Comparison of ENCODE assay signal across 18 mouse cellular contexts in the genomic region with DNA sequence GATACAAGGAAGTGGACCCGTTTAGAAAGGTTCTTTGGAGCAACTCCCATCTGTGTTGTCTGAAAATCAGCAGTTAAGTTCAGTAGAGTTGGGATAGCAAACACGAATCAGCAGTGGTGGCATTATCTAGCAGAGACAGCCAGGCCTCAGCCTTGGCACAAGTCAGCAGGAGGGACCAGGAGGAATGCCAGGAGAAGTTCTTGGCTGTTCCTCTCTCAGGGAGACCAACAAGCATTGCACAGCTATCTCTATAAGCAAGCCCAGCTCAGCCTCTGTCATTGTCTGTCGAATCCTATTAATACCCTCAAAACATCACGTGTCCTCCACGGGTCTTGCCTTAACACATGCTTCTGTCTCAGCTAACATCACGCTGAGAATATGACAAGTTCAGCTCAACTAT.
DNase-seq lines count a peak whose midpoint lies in the region; ATAC-seq and TF ChIP-seq lines count a peak whose summit lies in the region.
"Had no signal": no experiment of that assay in that cellular context is flagged by ENCODE, and none has a peak within 500 bp of the region (broad histone marks: within the 10 kb centered on the region; RNA-seq: fewer than 3 reads in every experiment).

No protein-coding gene starts in this region.

- H3K9me3 ChIP-seq in heart, embryonic 12.5 days (replicated peaks): peaks cover 6% of the 10 kb centered on the region; the same call in 1 of the 2 replicates
- H3K9me3 ChIP-seq in intestine, postnatal 0 days (ENCODE audit: control insufficient read depth): no peaks in the 10 kb centered on the region
- H3K9me3 ChIP-seq: embryonic facial prominence, embryonic 12.5 days; hindbrain, embryonic 13.5 days; intestine, embryonic 15.5 days had no signal

- H3K4me1 ChIP-seq in heart, embryonic 12.5 days (replicated peaks): no peaks in the 10 kb centered on the region
- H3K4me1 ChIP-seq in intestine, postnatal 0 days (replicated peaks; ENCODE audit: control insufficient read depth, insufficient read depth, low read length): no peaks in the 10 kb centered on the region
- H3K4me1 ChIP-seq: embryonic facial prominence, embryonic 12.5 days; heart, embryonic 13.5 days; intestine, embryonic 15.5 days had no signal

- H3K4me2 ChIP-seq in heart, embryonic 12.5 days: no peak overlapping the region
- H3K4me2 ChIP-seq in intestine, postnatal 0 days (replicated peaks; ENCODE audit: low read depth): no peak overlapping the region
- H3K4me2 ChIP-seq: embryonic facial prominence, embryonic 12.5 days; heart, embryonic 13.5 days; hindbrain, embryonic 13.5 days; intestine, embryonic 15.5 days; lung, embryonic 14.5 days; midbrain, embryonic 12.5 days had no signal

- no peak for ATAC-seq in heart, embryonic 12.5 days (ENCODE audit: insufficient number of reproducible peaks, low FRiP score)
- no peak for ATAC-seq in intestine, postnatal 0 days
- ATAC-seq: forebrain, embryonic 16.5 days; intestine, embryonic 15.5 days had no signal

- peaks cover 3% of the 10 kb centered on the region; the same call in 1 of the 2 replicates for H3K27me3 ChIP-seq in heart, embryonic 12.5 days (replicated peaks)
- H3K27me3 ChIP-seq in intestine, postnatal 0 days (replicated peaks; ENCODE audit: control insufficient read depth, insufficient read depth, low read length): no peaks in the 10 kb centered on the region
- H3K27me3 ChIP-seq: embryonic facial prominence, embryonic 12.5 days; heart, embryonic 13.5 days; hindbrain, embryonic 13.5 days; intestine, embryonic 15.5 days; midbrain, embryonic 12.5 days had no signal

- peak; percentile 95 for DNase-seq in heart, adult 11 months
- DNase-seq in cerebellum, adult 8-10 months: peak; percentile 6
- DNase-seq in heart, adult 8-10 months (ENCODE audit: low spot score): peak; percentile 58
- peak; percentile 44 for DNase-seq in heart, postnatal 4 days
- DNase-seq in right cerebral cortex, adult 2 months (ENCODE audit: low spot score in 2 of 2): no peak
- DNase-seq in lung, postnatal 10 days: no peak
- DNase-seq: adrenal gland, adult 2 months; lung, embryonic 14.5 days; thymus, adult 2 months had no signal

- no peak overlapping the region for H3K9ac ChIP-seq in heart, embryonic 12.5 days
- no peak overlapping the region for H3K9ac ChIP-seq in intestine, postnatal 0 days (ENCODE audit: low read depth, low read length)
- H3K9ac ChIP-seq: embryonic facial prominence, embryonic 12.5 days; heart, embryonic 13.5 days; hindbrain, embryonic 13.5 days; intestine, embryonic 15.5 days; lung, embryonic 14.5 days; midbrain, embryonic 12.5 days had no signal

- 80% methylated on average over 6 of the region's 6 CpGs for WGBS in heart, embryonic 12.5 days
- 86% methylated on average over 6 of the region's 6 CpGs for WGBS in intestine, postnatal 0 days

- no peak overlapping the region for H3K4me3 ChIP-seq in heart, embryonic 12.5 days
- no peak overlapping the region for H3K4me3 ChIP-seq in intestine, postnatal 0 days (ENCODE audit: low read depth, low read length)
- H3K4me3 ChIP-seq: embryonic facial prominence, embryonic 12.5 days; heart, embryonic 13.5 days; hindbrain, embryonic 13.5 days; intestine, embryonic 15.5 days; midbrain, embryonic 12.5 days had no signal

- H3K36me3 ChIP-seq in heart, embryonic 12.5 days: no peaks in the 10 kb centered on the region
- H3K36me3 ChIP-seq in intestine, postnatal 0 days (ENCODE audit: control insufficient read depth, insufficient read depth): no peaks in the 10 kb centered on the region
- H3K36me3 ChIP-seq: embryonic facial prominence, embryonic 12.5 days; heart, embryonic 13.5 days; hindbrain, embryonic 13.5 days; intestine, embryonic 15.5 days; midbrain, embryonic 12.5 days had no signal

- H3K27ac ChIP-seq in heart, embryonic 12.5 days (ENCODE audit: poor library complexity, severe bottlenecking): no peak overlapping the region
- no peak overlapping the region for H3K27ac ChIP-seq in intestine, postnatal 0 days (ENCODE audit: low read depth, low read length)
- H3K27ac ChIP-seq: embryonic facial prominence, embryonic 12.5 days; heart, embryonic 13.5 days; hindbrain, embryonic 13.5 days; intestine, embryonic 15.5 days; macrophage; midbrain, embryonic 12.5 days had no signal

- no peak for TF ChIP-seq CTCF in intestine, postnatal 0 days (IDR thresholded peaks at IDR 0.05; ENCODE audit: low read depth)

Comparison
In these comparisons a context has a peak if more than half of its experiments do, and no peak if none do; other contexts are left out.
1. DNase-seq: peak in heart, adult 11 months (single experiment), cerebellum, adult 8-10 months (single experiment), heart, adult 8-10 months (single experiment) and heart, postnatal 4 days (single experiment); none in right cerebral cortex, adult 2 months (0 of 2) and lung, postnatal 10 days (single experiment).